Mouse (Mus musculus) 416B (cell line): ENCODE data around the gene Olfr610.
"Not testable (repeated sequence)": the region's sequence is repeated elsewhere in the genome, so short reads cannot be mapped to it uniquely, and the experiment has no call there.

Source experiments
- DNase-seq: peaks from one replicate; pipeline ENCODE4 v3.0.0; 2011; ENCODE audit warnings: low read depth

The Olfr610 gene

GRCm38 (mm10) chr7:103512022-103512421 lies at the start of gene Olfr610:
TSS of gene Olfr610 (minus strand) at chr7:103512122.
- DNase-seq: no peak

- DNase-seq: no peak
Measured at GRCm38 (mm10) chr7:103555779-103556178, 43.9 kb upstream of the Olfr610 start, which contains the start of gene Olfr615. TSS of gene Olfr615 (plus strand) at chr7:103556079.

- no peak for DNase-seq
Measured at GRCm38 (mm10) chr7:103547774-103548173, 35.9 kb upstream of the Olfr610 start, which contains the start of gene Olfr613. TSS of gene Olfr613 (plus strand) at chr7:103548074.

GRCm38 (mm10) chr7:103542617-103543016 lies 30.7 kb upstream of the Olfr610 start, which contains the start of gene Olfr612:
TSS of gene Olfr612 (minus strand) at chr7:103542717.
- not testable (repeated sequence) for DNase-seq

DNA sequence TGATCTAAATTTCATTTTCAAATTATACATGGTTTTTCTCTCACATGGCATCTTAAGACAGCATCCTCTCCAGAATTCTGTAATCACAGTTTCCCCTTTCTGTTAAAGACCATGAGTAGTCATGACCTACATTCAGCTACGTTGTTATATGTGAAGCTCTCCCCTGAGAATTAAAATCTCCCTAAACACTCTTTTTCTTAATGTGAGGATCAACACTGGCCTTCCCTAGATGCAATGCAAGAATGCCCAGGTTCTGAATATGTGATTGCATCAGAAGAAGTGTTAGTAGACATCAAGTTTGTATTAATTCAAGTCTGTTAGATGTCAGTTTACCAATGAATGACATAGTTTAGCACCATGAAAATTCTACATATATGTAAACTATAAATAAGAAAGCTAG lies 8.8 kb upstream of the Olfr610 start, which contains the start of gene Olfr611:
Gene Olfr611, minus strand, starts transcription at position 101 of the 400 bp plus-strand sequence.
- not testable (repeated sequence) for DNase-seq

GRCm38 (mm10) chr7:103497962-103498361 lies 14.0 kb downstream of the Olfr610 start, which contains the start of gene Olfr609:
TSS of gene Olfr609 (minus strand) at chr7:103498062.
- no peak for DNase-seq

GRCm38 (mm10) chr7:103477106-103477505 lies 34.8 kb downstream of the Olfr610 start:
- not testable (repeated sequence) for DNase-seq

DNA sequence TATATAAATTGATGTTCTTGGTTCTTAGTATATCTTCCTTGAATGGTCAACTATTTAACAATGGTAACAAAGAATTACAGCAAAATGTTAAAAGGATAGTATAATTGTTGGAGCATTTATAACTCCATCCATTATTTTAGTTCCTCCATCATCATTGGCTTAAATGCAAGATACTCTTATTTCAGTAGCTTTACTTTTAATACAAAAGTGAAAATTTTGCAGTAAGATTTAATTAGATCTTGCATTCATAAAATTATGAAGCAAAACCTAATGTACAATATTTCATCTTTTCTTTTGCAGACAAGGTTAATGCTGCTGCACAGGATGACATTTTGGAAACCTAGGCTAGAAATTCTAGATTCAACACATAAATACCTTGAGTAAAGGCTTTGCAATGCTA lies 42.3 kb downstream of the Olfr610 start, which contains the start of gene Olfr608:
Gene Olfr608, plus strand, starts transcription at position 301 of the 400 bp plus-strand sequence.
- DNase-seq: no peak

DNA sequence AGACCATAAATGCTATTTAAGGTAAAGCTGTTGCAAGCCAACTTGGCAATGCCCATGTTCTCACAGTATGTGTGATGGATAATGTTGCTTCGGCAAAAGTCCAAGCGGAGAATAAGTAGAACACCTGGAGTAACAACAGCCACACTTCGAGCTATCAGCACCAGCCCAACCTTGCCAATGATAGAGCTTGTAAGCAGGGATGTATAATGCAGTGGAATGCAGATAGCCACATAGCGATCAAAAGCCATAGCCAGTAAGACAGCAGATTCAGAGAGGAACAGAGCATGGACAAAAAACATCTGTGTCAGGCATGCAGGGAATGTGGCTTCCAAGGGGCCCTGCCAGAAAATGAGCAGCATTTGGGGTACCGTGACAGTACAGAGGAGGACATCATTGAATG lies 51.3 kb downstream of the Olfr610 start:
- DNase-seq: no peak
